ENCODE assay signal across 29 mouse cellular contexts in the genomic region with DNA sequence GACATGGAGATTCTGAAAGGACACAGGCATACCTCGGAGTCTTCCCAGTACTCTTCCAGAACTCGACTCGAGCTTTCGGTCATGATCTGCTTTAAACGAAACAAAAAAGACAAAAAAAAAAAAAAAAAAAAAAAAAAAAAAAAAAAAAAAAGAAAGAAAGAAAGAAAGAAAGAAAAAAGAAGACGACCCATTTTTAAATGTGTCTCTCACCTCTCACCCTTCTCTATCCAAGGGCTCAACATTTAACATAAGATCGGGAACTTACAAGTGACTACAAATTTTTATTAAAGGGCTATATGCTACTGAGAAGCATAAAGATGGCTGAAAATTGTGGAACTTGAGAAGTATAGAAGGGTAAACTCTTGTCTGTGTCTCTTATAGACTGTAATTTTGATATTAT.
"Had no signal": no experiment of that assay in that cellular context is flagged by ENCODE, and none has a peak within 500 bp of the region (broad histone marks: within the 10 kb centered on the region; RNA-seq: fewer than 3 reads in every experiment).

No protein-coding gene starts in this region.

- H3K4me3 ChIP-seq: left cerebral cortex, adult 2 months; limb, embryonic 10.5 days; limb, embryonic 12.5 days; limb, embryonic 13.5 days; limb, embryonic 15.5 days; liver, embryonic 12.5 days; liver, embryonic 13.5 days; liver, embryonic 15.5 days; lung, embryonic 15.5 days; megakaryocyte, embryonic 14.5 days; midbrain, embryonic 10.5 days; midbrain, embryonic 12.5 days; midbrain, embryonic 13.5 days; midbrain, embryonic 15.5 days; myocyte; neural tube, embryonic 12.5 days had no signal

- H3K4me2 ChIP-seq: limb, embryonic 12.5 days; limb, embryonic 13.5 days; limb, embryonic 15.5 days; liver, embryonic 11.5 days; liver, embryonic 12.5 days; liver, embryonic 13.5 days; liver, embryonic 15.5 days; lung, embryonic 14.5 days; lung, embryonic 15.5 days; midbrain, embryonic 12.5 days; midbrain, embryonic 13.5 days; midbrain, embryonic 15.5 days; neural tube, embryonic 12.5 days had no signal

- H3K9ac ChIP-seq: limb, embryonic 12.5 days; limb, embryonic 13.5 days; limb, embryonic 15.5 days; liver, embryonic 12.5 days; liver, embryonic 13.5 days; liver, embryonic 14.5 days; liver, embryonic 15.5 days; liver, postnatal 0 days; lung, embryonic 14.5 days; lung, embryonic 15.5 days; midbrain, embryonic 12.5 days; midbrain, embryonic 13.5 days; midbrain, embryonic 15.5 days; neural tube, embryonic 12.5 days had no signal

- H3K9me3 ChIP-seq: limb, embryonic 10.5 days; limb, embryonic 12.5 days; limb, embryonic 13.5 days; limb, embryonic 15.5 days; liver, embryonic 12.5 days; liver, embryonic 13.5 days; liver, embryonic 15.5 days; lung, embryonic 15.5 days; megakaryocyte, embryonic 14.5 days; midbrain, embryonic 10.5 days; midbrain, embryonic 12.5 days; midbrain, embryonic 13.5 days; midbrain, embryonic 15.5 days; neural tube, embryonic 12.5 days had no signal

- H3K27ac ChIP-seq: left cerebral cortex, adult 2 months; limb, embryonic 10.5 days; limb, embryonic 12.5 days; limb, embryonic 13.5 days; limb, embryonic 15.5 days; liver, embryonic 12.5 days; liver, embryonic 13.5 days; liver, embryonic 14.5 days; liver, embryonic 15.5 days; lung, embryonic 15.5 days; macrophage; midbrain, embryonic 10.5 days; midbrain, embryonic 12.5 days; midbrain, embryonic 13.5 days; midbrain, embryonic 15.5 days; neural tube, embryonic 12.5 days had no signal

- DNase-seq: left cerebral cortex, postnatal 4 days; liver, embryonic 13.5 days; liver, postnatal 0 days; lung, adult 18-20 months; lung, adult 2 months; lung, embryonic 14.5 days; lung, postnatal 10 days; lung, postnatal 14 days; lung, postnatal 36 days; lung, postnatal 4 days had no signal

- H3K4me1 ChIP-seq: limb, embryonic 10.5 days; limb, embryonic 12.5 days; limb, embryonic 15.5 days; liver, embryonic 12.5 days; liver, embryonic 13.5 days; liver, embryonic 15.5 days; midbrain, embryonic 10.5 days; midbrain, embryonic 12.5 days; midbrain, embryonic 13.5 days; midbrain, embryonic 15.5 days; neural tube, embryonic 12.5 days had no signal

- ATAC-seq: liver, postnatal 0 days; midbrain, embryonic 13.5 days; midbrain, embryonic 15.5 days; midbrain, embryonic 16.5 days had no signal

- H3K27me3 ChIP-seq: limb, embryonic 12.5 days; limb, embryonic 13.5 days; limb, embryonic 15.5 days; liver, embryonic 12.5 days; liver, embryonic 13.5 days; liver, embryonic 15.5 days; lung, embryonic 15.5 days; megakaryocyte, embryonic 14.5 days; midbrain, embryonic 12.5 days; midbrain, embryonic 13.5 days; midbrain, embryonic 15.5 days; neural tube, embryonic 12.5 days had no signal

- H3K36me3 ChIP-seq: limb, embryonic 10.5 days; limb, embryonic 12.5 days; limb, embryonic 15.5 days; liver, embryonic 12.5 days; liver, embryonic 13.5 days; liver, embryonic 15.5 days; lung, embryonic 15.5 days; midbrain, embryonic 12.5 days; neural tube, embryonic 12.5 days had no signal
